Comparison of ENCODE assay signal across 25 mouse cellular contexts in genomic region chr3:159760293-159760692, GRCm38 (mm10).
"Had no signal": no experiment of that assay in that cellular context is flagged by ENCODE, and none has a peak within 500 bp of the region (broad histone marks: within the 10 kb centered on the region; RNA-seq: fewer than 3 reads in every experiment).

No protein-coding gene starts in this region.

- H3K4me2 ChIP-seq: embryonic facial prominence, embryonic 12.5 days; embryonic facial prominence, embryonic 13.5 days; embryonic facial prominence, embryonic 15.5 days; forebrain, embryonic 12.5 days; forebrain, embryonic 13.5 days; forebrain, embryonic 15.5 days had no signal

- H3K9ac ChIP-seq: embryonic facial prominence, embryonic 12.5 days; embryonic facial prominence, embryonic 13.5 days; embryonic facial prominence, embryonic 15.5 days; forebrain, embryonic 12.5 days; forebrain, embryonic 13.5 days; forebrain, embryonic 15.5 days; forebrain, postnatal 0 days had no signal

- DNase-seq: cerebellum, adult 9-10 months; cerebellum, adult 9-11 months; cerebellum, postnatal 10 days; cerebellum, postnatal 14 days; cerebellum, postnatal 25 days; cerebellum, postnatal 36 days; embryo, embryonic 11 days; forebrain, postnatal 0 days; gastrocnemius, adult 2 months; gastrocnemius, postnatal 10 days; gastrocnemius, postnatal 14 days; gastrocnemius, postnatal 25 days; gastrocnemius, postnatal 36 days; heart, adult 11 months; heart, adult 18-20 months; heart, adult 2 months had no signal

- H3K4me1 ChIP-seq: embryonic facial prominence, embryonic 10.5 days; embryonic facial prominence, embryonic 12.5 days; embryonic facial prominence, embryonic 13.5 days; embryonic facial prominence, embryonic 15.5 days; forebrain, embryonic 10.5 days; forebrain, embryonic 12.5 days; forebrain, embryonic 13.5 days; forebrain, embryonic 15.5 days had no signal

- H3K4me3 ChIP-seq: embryonic facial prominence, embryonic 10.5 days; embryonic facial prominence, embryonic 12.5 days; embryonic facial prominence, embryonic 13.5 days; embryonic facial prominence, embryonic 15.5 days; erythroblast, embryonic 14.5 days; forebrain, embryonic 10.5 days; forebrain, embryonic 12.5 days; forebrain, embryonic 13.5 days; forebrain, embryonic 15.5 days; gastrocnemius, adult 2 months; heart, adult 2 months had no signal

- H3K36me3 ChIP-seq: embryonic facial prominence, embryonic 10.5 days; embryonic facial prominence, embryonic 12.5 days; embryonic facial prominence, embryonic 13.5 days; embryonic facial prominence, embryonic 15.5 days; forebrain, embryonic 10.5 days; forebrain, embryonic 12.5 days; forebrain, embryonic 15.5 days had no signal

- H3K27ac ChIP-seq: embryonic facial prominence, embryonic 10.5 days; embryonic facial prominence, embryonic 12.5 days; embryonic facial prominence, embryonic 13.5 days; embryonic facial prominence, embryonic 15.5 days; forebrain, embryonic 10.5 days; forebrain, embryonic 12.5 days; forebrain, embryonic 13.5 days; forebrain, embryonic 15.5 days; gastrocnemius, adult 2 months; heart, adult 2 months had no signal

- H3K27me3 ChIP-seq: embryonic facial prominence, embryonic 12.5 days; embryonic facial prominence, embryonic 13.5 days; embryonic facial prominence, embryonic 15.5 days; forebrain, embryonic 12.5 days; forebrain, embryonic 13.5 days; forebrain, embryonic 15.5 days had no signal

- H3K9me3 ChIP-seq: embryonic facial prominence, embryonic 10.5 days; embryonic facial prominence, embryonic 12.5 days; embryonic facial prominence, embryonic 13.5 days; embryonic facial prominence, embryonic 15.5 days; forebrain, embryonic 10.5 days; forebrain, embryonic 12.5 days; forebrain, embryonic 13.5 days; forebrain, embryonic 15.5 days had no signal
